Mouse (Mus musculus) retina, embryonic 14.5 days (tissue): ENCODE measurements at regions not wholly inside any gene's neighbourhood (a gene's known extent, or its start where the extent isn't known, plus 50 kb on each side); places are given as distances from the start of the nearest gene placed in this dataset.

ENCODE experiments used
- DNase-seq: peaks from one replicate; pipeline ENCODE4 v3.0.0-alpha.2; 2015; ENCODE audit warnings: low spot score

DNA sequence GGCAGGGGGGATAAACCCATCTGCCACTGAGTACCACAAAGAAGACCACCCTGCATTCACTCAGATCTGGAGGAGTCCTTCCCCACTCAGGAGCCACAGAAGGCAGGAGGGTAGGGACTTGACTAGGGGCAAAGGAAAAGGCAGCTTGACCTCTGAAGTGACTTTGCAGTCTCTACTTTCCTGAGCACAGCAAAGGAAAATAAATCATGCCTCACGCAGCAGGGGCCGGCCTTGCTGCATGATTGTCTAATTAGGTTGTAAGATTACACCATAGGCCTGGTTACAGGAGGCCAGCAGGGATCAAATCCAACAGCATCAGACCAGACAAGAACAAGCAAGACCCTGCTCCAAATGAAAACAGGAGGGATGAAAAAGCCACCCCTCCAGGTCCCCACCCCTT is 180.0 kb downstream of the Gm12728 start:
- peak; percentile 34 for DNase-seq

DNA sequence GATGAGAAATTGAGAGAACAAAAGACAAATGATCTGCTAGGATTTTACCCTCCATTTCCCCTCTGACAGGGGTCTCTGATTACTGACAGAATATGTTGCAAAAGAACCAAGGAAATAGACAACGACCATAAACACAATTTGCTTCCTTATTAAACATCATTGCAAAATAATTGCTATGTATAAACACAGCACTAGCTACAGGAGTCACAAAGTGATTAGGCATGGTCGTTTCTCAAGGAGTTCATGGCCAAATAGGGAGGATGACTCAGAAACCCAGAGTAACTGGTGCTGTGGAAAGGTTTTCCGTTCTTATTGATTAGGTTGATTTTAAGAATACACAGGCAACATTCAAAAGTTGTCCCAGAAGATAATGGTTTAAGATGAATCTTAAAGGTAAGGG is 180.4 kb downstream of the Gm12728 start:
- DNase-seq = no peak

DNA sequence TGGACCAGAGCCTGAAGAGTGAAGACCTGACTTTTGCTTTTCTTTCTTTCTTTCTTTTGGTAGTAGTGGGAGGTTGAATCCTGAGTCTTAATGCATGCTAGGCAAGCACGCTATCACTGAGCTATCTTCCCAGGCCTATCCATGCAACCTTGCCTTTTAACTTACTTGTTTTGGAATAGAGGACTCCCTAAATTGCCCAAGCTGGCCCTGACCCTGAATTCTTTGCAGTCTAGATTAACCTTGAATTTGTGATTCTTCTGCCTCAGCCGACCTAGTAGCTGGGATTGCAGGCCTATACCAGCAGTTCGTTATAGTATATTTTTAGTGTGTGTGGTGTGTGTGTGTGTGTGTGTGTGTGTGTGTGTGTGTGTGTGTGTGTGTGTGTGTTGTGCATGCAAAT is 183.1 kb downstream of the Gm12728 start:
- DNase-seq = no peak

GRCm38 (mm10) chr4:105973769-105974397 is 184.2 kb downstream of the Gm12728 start:
- DNase-seq = no peak

DNA sequence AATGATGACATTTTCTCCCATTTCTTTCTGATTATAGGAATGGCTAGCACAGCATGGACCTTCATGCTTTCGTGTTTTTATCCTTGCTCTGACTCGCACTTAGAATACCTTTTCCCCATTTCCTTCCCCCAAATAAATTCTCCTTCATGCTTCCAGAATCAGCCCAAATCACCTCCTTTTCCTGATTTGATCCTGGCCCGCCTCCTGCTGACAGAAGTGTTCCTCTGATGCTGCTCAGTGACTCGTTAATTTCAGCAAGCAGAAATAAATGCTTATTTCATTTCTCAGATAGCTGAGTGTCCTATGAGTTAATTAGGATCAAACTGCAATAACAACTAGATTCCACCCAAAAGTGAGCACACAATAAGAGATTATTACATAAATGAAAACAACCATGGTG is 185.3 kb downstream of the Gm12728 start:
- DNase-seq = no peak

DNA sequence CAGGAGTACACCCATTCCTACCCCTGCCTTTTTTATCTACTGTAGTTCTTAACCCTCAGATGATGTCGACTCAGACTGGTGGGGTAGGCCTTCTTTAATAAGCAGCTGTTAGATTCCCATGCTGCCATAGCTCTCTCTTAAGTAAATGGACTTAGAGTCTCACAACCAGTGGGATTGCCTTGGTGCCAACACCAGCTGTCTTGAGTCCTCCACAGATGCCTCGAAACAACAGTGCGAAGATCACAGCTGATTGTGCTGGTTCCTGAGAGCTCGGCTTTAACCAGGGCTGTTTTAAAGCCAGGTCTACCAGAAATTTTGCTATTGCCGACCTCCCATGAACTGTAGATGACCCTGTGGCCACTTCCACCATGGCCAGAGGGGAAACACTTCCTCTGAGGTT is 189.4 kb downstream of the Gm12728 start:
- DNase-seq = no peak

DNA sequence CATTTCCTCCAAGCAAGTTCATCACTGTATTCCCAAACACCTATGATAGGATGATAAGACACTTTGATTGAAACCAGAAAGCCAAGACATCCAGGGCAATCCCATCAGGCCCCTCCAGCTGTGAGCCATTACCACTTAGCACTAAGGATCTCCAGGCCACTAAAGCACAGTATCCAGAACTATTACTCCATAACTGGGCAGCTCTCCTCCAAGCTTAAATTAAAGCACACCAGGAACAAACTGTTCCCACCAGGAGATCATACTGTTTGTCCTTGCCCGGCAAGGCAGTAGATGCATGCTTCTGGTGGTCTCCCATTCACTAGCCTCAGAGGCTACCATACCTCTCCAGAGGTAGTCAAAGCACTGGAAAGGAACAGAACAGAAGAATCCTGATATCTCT is 193.3 kb downstream of the Gm12728 start:
- DNase-seq = no peak

- no peak for DNase-seq
These were observed 198.4 kb downstream of the Gm12728 start for GRCm38 (mm10) chr4:105987963-105988602.

DNA sequence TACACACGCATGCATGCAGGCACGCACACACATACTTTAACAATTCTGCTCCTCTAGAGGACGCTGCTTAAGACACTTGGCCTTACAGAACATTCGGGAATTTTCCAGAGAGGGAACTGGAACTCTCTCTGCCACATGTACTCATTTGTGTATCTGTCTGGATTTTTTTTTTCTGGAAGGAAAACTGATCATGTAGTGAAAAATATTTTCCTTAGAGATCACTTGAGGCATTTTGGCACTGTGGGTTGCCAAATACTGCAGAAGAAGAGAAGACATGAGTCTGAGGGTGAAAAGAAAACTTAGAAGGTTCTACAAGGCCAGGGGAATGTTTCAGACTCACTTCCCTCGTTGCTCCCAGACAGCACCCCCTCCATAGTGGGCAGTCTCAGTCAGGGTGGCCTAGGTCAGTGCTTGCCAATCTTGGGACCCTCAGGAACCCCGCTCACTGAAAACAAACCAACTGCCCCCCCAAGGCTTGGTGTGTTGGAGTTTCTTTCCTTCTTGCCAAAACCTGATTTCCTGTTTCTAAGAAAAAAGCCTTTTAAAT is 203.0 kb downstream of the Gm12728 start:
- no peak for DNase-seq

DNA sequence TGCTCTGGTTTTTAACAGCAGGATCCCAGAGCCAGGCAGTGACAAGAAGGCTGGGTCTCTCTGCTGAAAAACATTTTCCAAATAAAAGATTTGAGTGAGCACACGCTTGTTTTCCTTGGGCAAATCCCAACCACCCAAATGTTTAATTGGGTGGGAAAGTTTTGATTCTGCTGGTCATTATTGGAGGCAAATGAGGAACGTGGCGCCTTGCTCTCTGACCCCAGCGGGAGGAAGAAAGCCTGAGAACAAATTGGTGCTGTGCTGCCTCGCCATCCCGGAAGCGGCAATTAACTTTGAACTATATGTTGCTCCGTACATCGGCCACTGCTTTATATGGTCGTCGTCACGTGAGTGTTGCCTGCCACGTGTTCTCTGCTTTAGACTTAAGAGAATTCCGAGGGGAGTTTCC is 204.7 kb downstream of the Gm12728 start:
- DNase-seq = peak; percentile 13

GRCm38 (mm10) chr4:105996060-105996459 is 206.4 kb downstream of the Gm12728 start:
- no peak for DNase-seq

GRCm38 (mm10) chr4:105996893-105997630 is 207.4 kb downstream of the Gm12728 start:
- no peak for DNase-seq

GRCm38 (mm10) chr4:106002516-106002915 is 212.8 kb downstream of the Gm12728 start:
- no peak for DNase-seq

GRCm38 (mm10) chr4:106005936-106006335 is 216.3 kb downstream of the Gm12728 start:
- no peak for DNase-seq

DNA sequence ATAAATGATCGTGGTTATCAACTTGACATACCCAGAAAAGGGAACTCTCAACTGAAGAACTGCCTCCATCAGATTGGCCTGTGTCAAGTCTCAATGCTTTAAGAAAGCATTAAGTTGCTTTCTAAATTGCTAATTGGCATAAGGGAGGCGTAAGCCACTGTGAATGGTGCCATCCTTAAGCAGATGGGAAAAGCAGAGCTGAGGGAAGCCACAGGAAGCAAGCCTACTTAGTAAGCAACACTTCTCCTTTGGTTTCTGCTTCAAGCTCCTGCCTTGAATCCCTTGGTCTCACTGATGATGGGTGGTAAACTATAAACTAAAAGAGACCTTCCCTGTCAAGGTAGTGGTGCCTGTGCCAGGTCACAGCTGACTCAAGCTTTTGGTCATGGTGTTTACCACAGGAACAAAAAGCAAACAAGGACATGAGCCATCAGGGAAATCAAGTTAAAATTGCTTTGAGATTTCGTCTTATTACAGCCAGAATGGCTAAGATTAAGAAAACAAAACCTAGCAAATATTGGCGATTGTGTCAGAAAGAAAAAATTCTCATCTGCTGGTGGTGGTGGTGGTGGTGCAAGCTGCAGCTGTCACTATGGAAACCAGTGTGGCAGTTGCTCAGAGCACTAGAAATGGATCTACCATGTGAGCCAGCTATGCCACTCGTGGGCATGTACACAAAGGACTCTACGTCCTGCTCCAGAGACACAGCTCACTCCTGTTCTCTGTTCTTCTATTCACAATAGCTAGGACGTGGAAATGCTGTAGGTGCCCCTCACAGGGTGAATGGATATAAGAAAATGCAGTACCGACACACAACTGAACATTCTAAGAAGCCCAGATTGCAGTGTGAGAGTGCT is 217.9 kb downstream of the Gm12728 start:
- DNase-seq = no peak

- DNase-seq = no peak
These were observed 227.5 kb downstream of the Gm12728 start for GRCm38 (mm10) chr4:106017065-106017646.

- DNase-seq = no peak
These were observed 229.3 kb downstream of the Gm12728 start for GRCm38 (mm10) chr4:106018936-106019335.

DNA sequence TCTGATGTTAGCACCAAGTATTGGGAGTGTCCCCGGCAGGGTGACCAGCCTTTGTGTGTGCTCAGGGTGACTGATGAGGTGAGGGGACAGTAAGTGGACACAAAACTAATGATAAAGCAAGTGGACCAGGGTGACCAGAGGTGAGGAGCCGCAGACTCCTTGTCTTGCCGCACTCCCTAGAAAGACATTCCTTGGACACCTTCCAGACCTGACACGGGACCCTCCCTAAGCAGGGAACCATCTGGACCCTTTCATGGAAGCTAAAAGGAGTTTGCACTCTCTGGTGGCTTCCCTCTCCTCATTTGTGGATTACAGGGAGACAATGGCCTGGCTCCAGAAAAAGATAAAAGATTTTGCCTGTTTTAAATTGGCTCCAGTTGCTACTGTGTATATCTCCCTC is 230.7 kb downstream of the Gm12728 start:
- DNase-seq = no peak

- no peak for DNase-seq
These were observed 234.9 kb downstream of the Gm12728 start for GRCm38 (mm10) chr4:106024591-106024990.

GRCm38 (mm10) chr4:106025966-106026637 is 236.4 kb downstream of the Gm12728 start:
- no peak for DNase-seq

GRCm38 (mm10) chr4:106040376-106040775 is 250.7 kb downstream of the Gm12728 start:
- peak; percentile 12 for DNase-seq
